Mouse (Mus musculus): ENCODE measurements around the gene Slc6a13.

- TF ChIP-seq CTCF (IDR thresholded peaks at IDR 0.05; ENCODE audit: control insufficient read depth, insufficient read depth, low read length): no peak
- TF ChIP-seq POLR2A (IDR thresholded peaks at IDR 0.05; ENCODE audit: borderline replicate concordance, control insufficient read depth, low read depth, low read length): no peak
Measured at GRCm38 (mm10) chr6:121303466-121304220, 3.6 kb downstream of the Slc6a13 start.
